Mouse (Mus musculus) megakaryocyte, adult 5-6 weeks (primary cell): ENCODE results near the gene Slc25a16. TPM values are rescaled to one million over a fixed set of nuclear protein-coding genes. Genes with fewer than 3 reads are reported as not detected.
A peak's percentile ranks its signal among the peaks of the same experiment; 100 is the strongest.

Experiments used
- ATAC-seq: 2 replicates; pipeline ENCODE4 v1.8.0; 2016; ENCODE audit warnings: mild to moderate bottlenecking, inconsistent platforms; ENCODE audit not compliant: poor library complexity, severe bottlenecking
- total RNA-seq, 2 experiments: library from RNA; stranded (forward) in 1 of 2; stranded (reverse) in 1 of 2; fragments of 153-499, 151-499 nt in 1 of 2; fragments of 221-1000, 200-1000 nt in 1 of 2; gene quantifications; 2 replicates each; pipeline versions ENCODE4 v1.2.3 to v1.2.4; 2015 to 2017

Slc25a16 gene
- total RNA-seq (2015) (21.9 and 23.4 TPM in 2 replicates), total RNA-seq (2017) (20.9 and 21.0 TPM in 2 replicates)

- peak; percentile 98 for ATAC-seq
Observed at GRCm38 (mm10) chr10:62919925-62920765, at the start of gene Slc25a16. Slc25a16 (plus strand) TSS chr10:62920633.

- ATAC-seq, result no peak
Observed at GRCm38 (mm10) chr10:62874828-62875227, 45.6 kb upstream of the Slc25a16 start.

GRCm38 (mm10) chr10:62875565-62875964 is 44.9 kb upstream of the Slc25a16 start:
- ATAC-seq, result no peak

GRCm38 (mm10) chr10:62878056-62878455 is 42.4 kb upstream of the Slc25a16 start:
- ATAC-seq, result no peak

- peak; percentile 56 for ATAC-seq
Observed at GRCm38 (mm10) chr10:62881211-62881610, 39.2 kb upstream of the Slc25a16 start.

GRCm38 (mm10) chr10:62883933-62884372 is 36.5 kb upstream of the Slc25a16 start:
- ATAC-seq, result no peak

GRCm38 (mm10) chr10:62884517-62884916 is 35.9 kb upstream of the Slc25a16 start:
- ATAC-seq, result no peak

GRCm38 (mm10) chr10:62885460-62885859 is 35.0 kb upstream of the Slc25a16 start:
- no peak for ATAC-seq

- peak; percentile 74 for ATAC-seq
Observed at GRCm38 (mm10) chr10:62885969-62886798, 34.2 kb upstream of the Slc25a16 start.

- ATAC-seq, result peak; percentile 41
Observed at GRCm38 (mm10) chr10:62886799-62887591, 33.4 kb upstream of the Slc25a16 start.

GRCm38 (mm10) chr10:62891025-62891424 is 29.4 kb upstream of the Slc25a16 start:
- ATAC-seq, result no peak

- no peak for ATAC-seq
Observed at GRCm38 (mm10) chr10:62892549-62893232, 27.7 kb upstream of the Slc25a16 start.

GRCm38 (mm10) chr10:62893356-62893884 is 27.0 kb upstream of the Slc25a16 start:
- no peak for ATAC-seq

GRCm38 (mm10) chr10:62894447-62894846 is 26.0 kb upstream of the Slc25a16 start:
- no peak for ATAC-seq

- no peak for ATAC-seq
Observed at GRCm38 (mm10) chr10:62895386-62895785, 25.0 kb upstream of the Slc25a16 start.

GRCm38 (mm10) chr10:62896035-62896434 is 24.4 kb upstream of the Slc25a16 start:
- ATAC-seq, result no peak

- ATAC-seq, result no peak
Observed at GRCm38 (mm10) chr10:62896774-62897173, 23.7 kb upstream of the Slc25a16 start.

- ATAC-seq, result no peak
Observed at GRCm38 (mm10) chr10:62897437-62897836, 23.0 kb upstream of the Slc25a16 start.

- ATAC-seq, result no peak
Observed at GRCm38 (mm10) chr10:62898061-62898460, 22.4 kb upstream of the Slc25a16 start.

GRCm38 (mm10) chr10:62900144-62900543 is 20.3 kb upstream of the Slc25a16 start:
- no peak for ATAC-seq
